8 mouse cellular contexts compared by ENCODE assay signal in genomic region chr2:5011898-5012490, GRCm38 (mm10). TPM values are rescaled to one million over a fixed set of nuclear protein-coding genes. Genes with fewer than 3 reads are reported as not detected.
A peak's percentile ranks its signal among the peaks of the same experiment; 100 is the strongest.
DNase-seq lines count a peak whose midpoint lies in the region; ATAC-seq and TF ChIP-seq lines count a peak whose summit lies in the region.

No protein-coding gene starts in this region.

- H3K27ac ChIP-seq in lung, embryonic 15.5 days: peak overlapping the region; percentile 41; the same call in 1 of the 2 replicates
- no peak overlapping the region for H3K27ac ChIP-seq in embryonic facial prominence, embryonic 12.5 days
- H3K27ac ChIP-seq in limb, embryonic 10.5 days: peak overlapping the region; percentile 91
- H3K27ac ChIP-seq in small intestine, adult 2 months (ENCODE audit: insufficient read depth, low read depth, low read length): peak overlapping the region; percentile 60; the same call in 1 of the 2 replicates

- TF ChIP-seq CTCF in lung, adult 2 months (IDR thresholded peaks at IDR 0.05; ENCODE audit: insufficient read depth, low read length): no peak
- no peak for TF ChIP-seq CTCF in small intestine, adult 2 months (IDR thresholded peaks at IDR 0.05; ENCODE audit: extremely low read depth, insufficient read length, insufficient replicate concordance, low read depth, low read length)

- H3K9ac ChIP-seq in lung, embryonic 15.5 days: peak overlapping the region; percentile 62
- H3K9ac ChIP-seq in embryonic facial prominence, embryonic 12.5 days: peak overlapping the region; percentile 52

- DNase-seq in lung, adult 2 months: no peak
- DNase-seq in limb, embryonic 10.5 days (ENCODE audit: low spot score): no peak
- DNase-seq in right cerebral cortex, postnatal 10 days (ENCODE audit: low spot score in 2 of 2): no peak
- DNase-seq in cerebellum, adult 9-10 months: no peak
- DNase-seq in left cerebral cortex, postnatal 4 days: no peak

- intact Hi-C loops in left cerebral cortex, postnatal 4 days (cut with DNase I): no loop called here

- no peaks in the 10 kb centered on the region for H3K9me3 ChIP-seq in lung, embryonic 15.5 days
- no peaks in the 10 kb centered on the region for H3K9me3 ChIP-seq in embryonic facial prominence, embryonic 12.5 days
- H3K9me3 ChIP-seq in limb, embryonic 10.5 days (replicated peaks): no peaks in the 10 kb centered on the region

- H3K4me1 ChIP-seq in lung, embryonic 15.5 days: peaks cover 12% of the 10 kb centered on the region
- H3K4me1 ChIP-seq in lung, adult 2 months (ENCODE audit: control insufficient read depth, insufficient read depth, low read length): no peaks in the 10 kb centered on the region
- peaks cover 8% of the 10 kb centered on the region for H3K4me1 ChIP-seq in embryonic facial prominence, embryonic 12.5 days
- H3K4me1 ChIP-seq in limb, embryonic 10.5 days: peaks cover 10% of the 10 kb centered on the region
- H3K4me1 ChIP-seq in small intestine, adult 2 months (ENCODE audit: control insufficient read depth, insufficient read depth, insufficient read length, low read length): peaks cover 10% of the 10 kb centered on the region; the same call in 1 of the 2 replicates

- no peak for TF ChIP-seq POLR2A in lung, adult 2 months (IDR thresholded peaks at IDR 0.05; ENCODE audit: borderline replicate concordance, extremely low read depth, low read depth, low read length)
- no peak for TF ChIP-seq POLR2A in small intestine, adult 2 months (IDR thresholded peaks at IDR 0.05; ENCODE audit: low read depth, low read length)

- H3K4me3 ChIP-seq in lung, embryonic 15.5 days: peak overlapping the region; percentile 89
- no peak overlapping the region for H3K4me3 ChIP-seq in lung, adult 2 months (replicated peaks; ENCODE audit: extremely low read depth, low read depth, low read length)
- peak overlapping the region; percentile 76 for H3K4me3 ChIP-seq in embryonic facial prominence, embryonic 12.5 days
- peak overlapping the region; percentile 81 for H3K4me3 ChIP-seq in limb, embryonic 10.5 days
- H3K4me3 ChIP-seq in small intestine, adult 2 months (ENCODE audit: low read depth, low read length): peak overlapping the region; percentile 76

- H3K36me3 ChIP-seq in lung, embryonic 15.5 days: peaks cover 22% of the 10 kb centered on the region
- peaks cover 24% of the 10 kb centered on the region for H3K36me3 ChIP-seq in embryonic facial prominence, embryonic 12.5 days
- peaks cover 37% of the 10 kb centered on the region for H3K36me3 ChIP-seq in limb, embryonic 10.5 days
- peaks cover 15% of the 10 kb centered on the region for H3K36me3 ChIP-seq in small intestine, adult 2 months (ENCODE audit: control insufficient read depth, insufficient read depth, low read length)

- 7% methylated on average over 8 of the region's 8 CpGs for WGBS in lung, embryonic 15.5 days
- WGBS in lung, adult 2 months: 9% methylated on average over 8 of the region's 8 CpGs
- WGBS in embryonic facial prominence, embryonic 12.5 days: 12% methylated on average over 8 of the region's 8 CpGs
- WGBS in limb, embryonic 10.5 days: 17% methylated on average over 8 of the region's 8 CpGs
- WGBS in small intestine, adult 2 months: 3% methylated on average over 8 of the region's 8 CpGs

- no peaks in the 10 kb centered on the region for H3K27me3 ChIP-seq in lung, embryonic 15.5 days
- H3K27me3 ChIP-seq in embryonic facial prominence, embryonic 12.5 days: no peaks in the 10 kb centered on the region
- H3K27me3 ChIP-seq in limb, embryonic 10.5 days (ENCODE audit: low read depth, poor library complexity, severe bottlenecking): no peaks in the 10 kb centered on the region
- H3K27me3 ChIP-seq in small intestine, adult 2 months (ENCODE audit: control insufficient read depth, insufficient read depth, low read length): no peaks in the 10 kb centered on the region

- peak overlapping the region; percentile 65 for H3K4me2 ChIP-seq in lung, embryonic 15.5 days
- H3K4me2 ChIP-seq in embryonic facial prominence, embryonic 12.5 days (replicated peaks): peak overlapping the region; percentile 59

- no peak for ATAC-seq in lung, embryonic 15.5 days (ENCODE audit: borderline replicate concordance, extremely low read depth, low FRiP score, low TSS enrichment)
- ATAC-seq in embryonic facial prominence, embryonic 12.5 days (ENCODE audit: insufficient number of reproducible peaks, insufficient read depth, low FRiP score, low TSS enrichment): no peak

RNA-seq across cellular contexts. Expression of gene Mcm10, which starts 0.6 kb away (rescaled TPM):
- 37.0 and 37.8 TPM in 2 replicates for polyA plus RNA-seq in lung, embryonic 15.5 days (2015; fragmentation: Nextera tagmentation; extraction: Ambion mirVana)
- 0.45 and 1.2 TPM in 2 replicates for polyA plus RNA-seq in lung, adult 2 months (2012; rRNA removed)
- polyA plus RNA-seq in embryonic facial prominence, embryonic 12.5 days (2016; fragmentation: Nextera tagmentation; extraction: Ambion mirVana): 38.7 and 44.8 TPM in 2 replicates
- 78.2 and 92.8 TPM in 2 replicates for polyA plus RNA-seq in limb, embryonic 10.5 days (2016; fragmentation: Nextera tagmentation; extraction: Ambion mirVana)
- polyA plus RNA-seq in small intestine, adult 2 months (2012; rRNA removed): 3.3 and 9.1 TPM in 2 replicates
- 1 to 10 TPM; 3.4 to 4.0 TPM for total RNA-seq in left cerebral cortex, postnatal 4 days (2021)

RNA-seq across cellular contexts. Expression of gene Ucma, which starts 36.1 kb away (rescaled TPM):
- 0.30 TPM in 1 of 2 replicates, not detected in the other for polyA plus RNA-seq in lung, embryonic 15.5 days (2015; fragmentation: Nextera tagmentation; extraction: Ambion mirVana)
- polyA plus RNA-seq in lung, adult 2 months (2012; rRNA removed): 0.22 TPM in 1 of 2 replicates, not detected in the other
- polyA plus RNA-seq in embryonic facial prominence, embryonic 12.5 days (2016; fragmentation: Nextera tagmentation; extraction: Ambion mirVana): 0.56 TPM in 1 of 2 replicates, not detected in the other
- polyA plus RNA-seq in limb, embryonic 10.5 days (2016; fragmentation: Nextera tagmentation; extraction: Ambion mirVana): not detected in 2 replicates
- not detected in 2 replicates for polyA plus RNA-seq in small intestine, adult 2 months (2012; rRNA removed)
- 1 to 10 TPM in 1 of 2 experiments, not detected in 1; 1.5 TPM for total RNA-seq in left cerebral cortex, postnatal 4 days (2021)

RNA-seq across cellular contexts. Expression of gene Optn, which starts 51.9 kb away (rescaled TPM):
- 9.6 and 10.5 TPM in 2 replicates for polyA plus RNA-seq in lung, embryonic 15.5 days (2015; fragmentation: Nextera tagmentation; extraction: Ambion mirVana)
- 4.2 and 5.0 TPM in 2 replicates for polyA plus RNA-seq in lung, adult 2 months (2012; rRNA removed)
- polyA plus RNA-seq in embryonic facial prominence, embryonic 12.5 days (2016; fragmentation: Nextera tagmentation; extraction: Ambion mirVana): 3.4 and 4.6 TPM in 2 replicates
- 7.1 and 7.8 TPM in 2 replicates for polyA plus RNA-seq in limb, embryonic 10.5 days (2016; fragmentation: Nextera tagmentation; extraction: Ambion mirVana)
- 21.3 and 51.5 TPM in 2 replicates for polyA plus RNA-seq in small intestine, adult 2 months (2012; rRNA removed)
- 10 to 100 TPM; 20.8 to 24.9 TPM for total RNA-seq in left cerebral cortex, postnatal 4 days (2021)
